Mouse (Mus musculus) CH12.LX (cell line): ENCODE results near the gene Gpld1. TPM values are rescaled to one million over a fixed set of nuclear protein-coding genes. Genes with fewer than 3 reads are reported as not detected.

Source experiments
- DNase-seq: peaks from one replicate; pipeline ENCODE4 v3.0.0-alpha.2; 2013; ENCODE audit errors: extremely low read depth
- H3K27ac ChIP-seq: 2 replicates; pipeline ENCODE4 v1.5.1; 2012; ENCODE audit warnings: low read depth, mild to moderate bottlenecking, control low read depth, moderate library complexity; ENCODE audit not compliant: insufficient read depth
- H3K27me3 ChIP-seq: replicated peaks from 2 replicates; pipeline ENCODE3; 2012; ENCODE audit warnings: inconsistent platforms
- H3K36me3 ChIP-seq, 2 experiments: replicated peaks in 1 of 2; 2 replicates each; pipeline versions ENCODE3 to v1.6.1; 2012; ENCODE audit warnings: inconsistent platforms in 1 of 2, low read length in 1 of 2, mild to moderate bottlenecking in 1 of 2, mixed read lengths in 1 of 2, moderate library complexity in 1 of 2; ENCODE audit not compliant: control insufficient read depth in 1 of 2, insufficient read depth in 1 of 2
- H3K4me1 ChIP-seq, 2 experiments: 2 replicates each; pipeline ENCODE4 v1.6.1; 2012; ENCODE audit warnings: inconsistent platforms in 1 of 2, moderate library complexity in 1 of 2; ENCODE audit not compliant: insufficient read depth in 2 of 2, control insufficient read depth in 1 of 2
- H3K4me2 ChIP-seq: 2 replicates; pipeline ENCODE4 v1.6.1; 2012; ENCODE audit warnings: low read depth, mild to moderate bottlenecking, control low read depth; ENCODE audit not compliant: poor library complexity, insufficient read depth, severe bottlenecking
- H3K4me3 ChIP-seq, 3 experiments: fragments of 150-350 bp in 1 of 3; sonication (generic) in 1 of 3; replicated peaks in 1 of 3; 2 replicates each; pipeline versions ENCODE3 to v1.5.1; 2011 to 2012; ENCODE audit warnings: low read depth in 2 of 3, low read length in 2 of 3, mild to moderate bottlenecking in 2 of 3, moderate library complexity in 2 of 3, control low read depth in 1 of 3, improper control_type of control experiment in 1 of 3, inconsistent platforms in 1 of 3, mixed read lengths in 1 of 3; ENCODE audit not compliant: poor library complexity in 1 of 3
- H3K79me2 ChIP-seq: replicated peaks from 2 replicates; pipeline ENCODE4 v1.6.1; 2012; ENCODE audit warnings: mild to moderate bottlenecking, moderate library complexity; ENCODE audit not compliant: control insufficient read depth, poor library complexity, insufficient read depth, severe bottlenecking; ENCODE audit errors: extremely low read depth
- H3K9ac ChIP-seq: 2 replicates; pipeline ENCODE4 v1.6.1; 2012; ENCODE audit warnings: low read depth, mild to moderate bottlenecking, control low read depth, moderate library complexity; ENCODE audit not compliant: insufficient read depth
- H3K9me3 ChIP-seq: replicated peaks from 2 replicates; pipeline ENCODE3; 2012; ENCODE audit warnings: low read length, inconsistent platforms, mixed read lengths
- BHLHE40 ChIP-seq: IDR thresholded peaks from 2 replicates; pipeline ENCODE4 v1.6.1; 2011; ENCODE audit warnings: mild to moderate bottlenecking, low read depth, low read length, improper control_type of control experiment
- CHD1 ChIP-seq: IDR thresholded peaks from 2 replicates; pipeline ENCODE4 v1.6.1; 2012; ENCODE audit warnings: low read depth, low read length, improper control_type of control experiment, inconsistent platforms
- CHD2 ChIP-seq: IDR thresholded peaks from 2 replicates; pipeline ENCODE4 v1.6.1; 2011; ENCODE audit warnings: low read length, improper control_type of control experiment
- CTCF ChIP-seq, 2 experiments: IDR thresholded peaks in 1 of 2; conservative IDR thresholded peaks in 1 of 2; 2 replicates each; pipeline ENCODE4 v1.5.1; 2011 to 2012; ENCODE audit warnings: low read depth in 2 of 2, low read length in 2 of 2, improper control_type of control experiment in 1 of 2, inconsistent platforms in 1 of 2, mild to moderate bottlenecking in 1 of 2, moderate library complexity in 1 of 2
- ELF1 ChIP-seq: IDR thresholded peaks from 2 replicates; pipeline ENCODE4 v1.6.1; 2014; ENCODE audit warnings: low read depth, mild to moderate bottlenecking, inconsistent platforms, low read length, improper control_type of control experiment
- GABPA ChIP-seq: IDR thresholded peaks from 2 replicates; pipeline ENCODE4 v1.6.1; 2012; ENCODE audit warnings: low read depth, low read length, improper control_type of control experiment, inconsistent platforms; ENCODE audit not compliant: insufficient replicate concordance
- IRF4 ChIP-seq: IDR thresholded peaks from 2 replicates; pipeline ENCODE4 v1.6.1; 2014; ENCODE audit warnings: low read depth, mild to moderate bottlenecking, inconsistent platforms, low read length, improper control_type of control experiment
- JUND ChIP-seq: conservative IDR thresholded peaks from 2 replicates; pipeline ENCODE4 v1.6.1; 2011; ENCODE audit warnings: low read depth, low read length, improper control_type of control experiment
- KAT2A ChIP-seq: IDR thresholded peaks from 2 replicates; pipeline ENCODE4 v1.6.1; 2012; ENCODE audit warnings: low read length, improper control_type of control experiment, inconsistent platforms; ENCODE audit not compliant: insufficient replicate concordance
- MAX ChIP-seq: IDR thresholded peaks from 2 replicates; pipeline ENCODE4 v1.6.1; 2011; ENCODE audit warnings: low read length, improper control_type of control experiment
- MEF2A ChIP-seq: IDR thresholded peaks from 2 replicates; pipeline ENCODE4 v1.6.1; 2014; ENCODE audit warnings: low read depth, mild to moderate bottlenecking, inconsistent platforms, low read length, improper control_type of control experiment, borderline replicate concordance
- MYC ChIP-seq: IDR thresholded peaks from 2 replicates; pipeline ENCODE4 v1.6.1; 2011; ENCODE audit warnings: low read depth, mild to moderate bottlenecking, improper control_type of control experiment, low read length
- NELFE ChIP-seq: IDR thresholded peaks from 2 replicates; pipeline ENCODE4 v1.6.1; 2011; ENCODE audit warnings: low read depth, low read length, improper control_type of control experiment
- POLR2AphosphoS2 ChIP-seq: IDR thresholded peaks from 2 replicates; pipeline ENCODE4 v1.6.1; 2011; ENCODE audit warnings: low read depth, low read length, improper control_type of control experiment
- RAD21 ChIP-seq: IDR thresholded peaks from 2 replicates; pipeline ENCODE4 v1.6.1; 2011; ENCODE audit warnings: low read depth, mild to moderate bottlenecking, low read length, improper control_type of control experiment, moderate library complexity
- RCOR1 ChIP-seq: conservative IDR thresholded peaks from 2 replicates; pipeline ENCODE4 v1.6.1; 2012; ENCODE audit warnings: low read depth, mild to moderate bottlenecking, inconsistent platforms, low read length, improper control_type of control experiment
- TBP ChIP-seq: conservative IDR thresholded peaks from 2 replicates; pipeline ENCODE4 v1.6.1; 2011; ENCODE audit warnings: low read depth, low read length, improper control_type of control experiment
- TCF12 ChIP-seq: IDR thresholded peaks from 2 replicates; pipeline ENCODE4 v1.6.1; 2014; ENCODE audit warnings: low read depth, mild to moderate bottlenecking, inconsistent platforms, low read length, improper control_type of control experiment
- UBTF ChIP-seq: IDR thresholded peaks from 2 replicates; pipeline ENCODE4 v1.6.1; 2012; ENCODE audit warnings: low read depth, mild to moderate bottlenecking, inconsistent platforms, low read length, improper control_type of control experiment, moderate library complexity
- USF1 ChIP-seq: IDR thresholded peaks from 2 replicates; pipeline ENCODE4 v1.6.1; 2014; ENCODE audit warnings: low read depth, mild to moderate bottlenecking, inconsistent platforms, low read length, improper control_type of control experiment
- USF2 ChIP-seq: conservative IDR thresholded peaks from 2 replicates; pipeline ENCODE4 v1.6.1; 2011; ENCODE audit warnings: low read depth, low read length, improper control_type of control experiment
- ZC3H11A ChIP-seq: IDR thresholded peaks from 2 replicates; pipeline ENCODE4 v1.6.1; 2012; ENCODE audit warnings: low read depth, mild to moderate bottlenecking, inconsistent platforms, low read length, improper control_type of control experiment
- ZKSCAN1 ChIP-seq: IDR thresholded peaks from 2 replicates; pipeline ENCODE4 v1.6.1; 2012; ENCODE audit warnings: low read depth, inconsistent platforms, low read length, improper control_type of control experiment, borderline replicate concordance
- ZMIZ1 ChIP-seq: IDR thresholded peaks from 2 replicates; pipeline ENCODE4 v1.6.1; 2012; ENCODE audit warnings: low read depth, mild to moderate bottlenecking, inconsistent platforms, low read length, improper control_type of control experiment
- ZNF384 ChIP-seq: IDR thresholded peaks from 2 replicates; pipeline ENCODE4 v1.6.1; 2012; ENCODE audit warnings: low read depth, low read length, improper control_type of control experiment, inconsistent platforms
- dilution Hi-C: fragments of 300-500 bp; cut with MboI; formaldehyde crosslinking; loops from 2 replicates; pipeline ENCODE4 v1.14.3; 2020; ENCODE audit warnings: low sequenced_read_pairs; ENCODE audit not compliant: extremely low pct_unique_long_range_greater_than_20kb, extremely low pct_ligation_motif_present
- in situ Hi-C: fragments of 300-500 bp; cut with MboI; formaldehyde crosslinking; loops from 3 replicates; pipeline ENCODE4 v1.14.3; 2019; ENCODE audit warnings: low sequenced_read_pairs, low pct_ligation_motif_present, low pct_unique_long_range_greater_than_20kb, mixed read lengths
- polyA plus RNA-seq: library from polyadenylated mRNA; unstranded; fragments of >175 nt; gene quantifications from 2 replicates; pipeline ENCODE4 v1.2.1, GENCODE M21; 2012; ENCODE audit warnings: low read depth; ENCODE audit not compliant: insufficient read length
- total RNA-seq, 2 experiments: library from RNA; depleted of rRNA; stranded (reverse); fragments of 300-350 nt in 1 of 2; fragments of >200 nt in 1 of 2; gene quantifications; 2 replicates each; pipeline ENCODE4 v1.2.3; 2012 to 2014

Gpld1 gene
- total and polyA plus RNA-seq, 3 experiments: 0.23 to 1.4 (median 0.30) TPM

- H3K27ac ChIP-seq: no peak overlapping the region
- H3K9me3 ChIP-seq: no peaks in the 10 kb centered on the region
- H3K4me2 ChIP-seq: no peak overlapping the region
- TF ChIP-seq ZKSCAN1 (no peak), USF1 (no peak), MYC (no peak), BHLHE40 (no peak), ELF1 (no peak), JUND (no peak), ZC3H11A (no peak), KAT2A (no peak), GABPA (no peak), NELFE (no peak), USF2 (no peak), CHD2 (no peak), MAX (no peak), RCOR1 (no peak), CTCF (conservative IDR thresholded peaks at IDR 0.05 in 1 of 2, IDR thresholded peaks at IDR 0.05 in 1 of 2; ENCODE audit: low read depth in 2 of 2, low read length in 2 of 2) (no peak), POLR2AphosphoS2 (no peak)
- no peaks in the 10 kb centered on the region for H3K79me2 ChIP-seq
- no peaks in the 10 kb centered on the region for H3K27me3 ChIP-seq
- in situ Hi-C loops (loop anchor here (25.0 kb wide), 1 partner anchor 502 kb away; no protein-coding TSS in a partner anchor), dilution Hi-C loops (no loop called here)
- H3K4me3 ChIP-seq: no peak overlapping the region
- H3K4me1 ChIP-seq: peaks cover 0 to 6% of the 10 kb centered on the region in 2 experiments; a peak in 2 of 4 replicates
- no peak for DNase-seq
- H3K36me3 ChIP-seq: peaks cover 31 to 59% of the 10 kb centered on the region in 2 experiments
- no peak overlapping the region for H3K9ac ChIP-seq
Measured at GRCm38 (mm10) chr13:24989006-24989405, 46.1 kb downstream of the Gpld1 start.

- Histone ChIP-seq H3K79me2 (no peaks in the 10 kb centered on the region), H3K4me3 (no peak overlapping the region), H3K4me1 (peaks cover 0 to 6% of the 10 kb centered on the region in 2 experiments; a peak in 2 of 4 replicates), H3K36me3 (peaks cover 63 to 94% of the 10 kb centered on the region in 2 experiments), H3K4me2 (no peak overlapping the region)
- dilution Hi-C loops: no loop called here
- DNase-seq: no peak
- TF ChIP-seq ZNF384: no peak
- no peak for TF ChIP-seq UBTF
- TF ChIP-seq IRF4: no peak
- TF ChIP-seq CHD1: no peak
- no peak for TF ChIP-seq ELF1
- TF ChIP-seq MEF2A: no peak
- TF ChIP-seq TBP: no peak
- no peak for TF ChIP-seq BHLHE40
- TF ChIP-seq TCF12: no peak
- no peak for TF ChIP-seq ZMIZ1
- no peak for TF ChIP-seq NELFE
- no peak for TF ChIP-seq CHD2
- TF ChIP-seq KAT2A: no peak
- no peak for TF ChIP-seq RAD21
- TF ChIP-seq, all 38 proteins: peak for 0
- H3K27ac ChIP-seq: no peak overlapping the region
- H3K9ac ChIP-seq: no peak overlapping the region
- H3K27me3 ChIP-seq: no peaks in the 10 kb centered on the region
- in situ Hi-C loops: loop anchor here (25.0 kb wide), 1 partner anchor 506 kb away; no protein-coding TSS in a partner anchor
- no peaks in the 10 kb centered on the region for H3K9me3 ChIP-seq
Measured at GRCm38 (mm10) chr13:24993160-24993559, 50.2 kb downstream of the Gpld1 start.
